Mouse (Mus musculus) stomach, postnatal 0 days (tissue): ENCODE results near the gene Foxn3.

Source experiments
- CTCF ChIP-seq: IDR thresholded peaks from 2 replicates; pipeline ENCODE4 v1.5.1; 2016; ENCODE audit warnings: antibody characterized with exemption, low read depth, mild to moderate bottlenecking, moderate library complexity
- EP300 ChIP-seq: optimal IDR thresholded peaks from 2 replicates; pipeline ENCODE3; 2016; ENCODE audit warnings: antibody characterized with exemption

- TF ChIP-seq CTCF (no peak), EP300 (no peak)
Measured at GRCm38 (mm10) chr12:99319171-99319570, 244.2 kb downstream of the Foxn3 start.
